Mouse (Mus musculus) kidney, embryonic 15.5 days (tissue): ENCODE results near the gene Tcirg1. TPM values are rescaled to one million over a fixed set of nuclear protein-coding genes. Genes with fewer than 3 reads are reported as not detected.
A peak's percentile ranks its signal among the peaks of the same experiment; 100 is the strongest.

Experiments
- ATAC-seq: fragments of 200-750 bp; cut with Nextera tagmentation; replicated peaks from 2 replicates; pipeline ENCODE4 v1.8.0; 2017; ENCODE audit warnings: moderate TSS enrichment; ENCODE audit not compliant: low FRiP score
- H3K27ac ChIP-seq: fragments of 300-500 bp; sonication (generic); 2 replicates; pipeline ENCODE4 v1.5.1; 2015; ENCODE audit warnings: mild to moderate bottlenecking, inconsistent platforms
- H3K27me3 ChIP-seq: fragments of 300-500 bp; sonication (generic); 2 replicates; pipeline ENCODE4 v1.6.1; 2015; ENCODE audit warnings: inconsistent platforms
- H3K36me3 ChIP-seq: fragments of 300-500 bp; sonication (generic); 2 replicates; pipeline ENCODE4 v1.6.1; 2015; ENCODE audit warnings: inconsistent platforms
- H3K4me1 ChIP-seq: fragments of 300-500 bp; sonication (generic); 2 replicates; pipeline ENCODE4 v1.6.1; 2015; ENCODE audit warnings: inconsistent platforms
- H3K4me2 ChIP-seq: fragments of 300-500 bp; sonication (generic); 2 replicates; pipeline ENCODE4 v1.6.1; 2015; ENCODE audit warnings: moderate library complexity, mild to moderate bottlenecking, inconsistent platforms
- H3K4me3 ChIP-seq: fragments of 300-500 bp; sonication (generic); replicated peaks from 2 replicates; pipeline ENCODE4 v1.5.1; 2015; ENCODE audit warnings: mild to moderate bottlenecking, inconsistent platforms
- H3K9ac ChIP-seq: fragments of 300-500 bp; sonication (generic); 2 replicates; pipeline ENCODE4 v1.6.1; 2015; ENCODE audit warnings: mild to moderate bottlenecking, inconsistent platforms
- H3K9me3 ChIP-seq: fragments of 300-500 bp; sonication (generic); replicated peaks from 2 replicates; pipeline ENCODE4 v1.6.1; 2016; ENCODE audit warnings: inconsistent platforms
- WGBS: fragments of 180-500 bp; shearing (Covaris S2); methylation state at CpG from one replicate; pipeline ENCODE4 v1.1.7; 2015; ENCODE audit warnings: mixed read lengths; 5-methylcytosine and 5-hydroxymethylcytosine counted together
- polyA plus RNA-seq: library from polyadenylated mRNA; unstranded; fragments of >200 nt; fragmentation: Nextera tagmentation; extraction: Ambion mirVana; gene quantifications from 2 replicates; pipeline ENCODE4 v1.2.1, GENCODE M21; 2015

The Tcirg1 gene
- polyA plus RNA-seq, 1 experiment from 2014 or later = 54.6 TPM

DNA sequence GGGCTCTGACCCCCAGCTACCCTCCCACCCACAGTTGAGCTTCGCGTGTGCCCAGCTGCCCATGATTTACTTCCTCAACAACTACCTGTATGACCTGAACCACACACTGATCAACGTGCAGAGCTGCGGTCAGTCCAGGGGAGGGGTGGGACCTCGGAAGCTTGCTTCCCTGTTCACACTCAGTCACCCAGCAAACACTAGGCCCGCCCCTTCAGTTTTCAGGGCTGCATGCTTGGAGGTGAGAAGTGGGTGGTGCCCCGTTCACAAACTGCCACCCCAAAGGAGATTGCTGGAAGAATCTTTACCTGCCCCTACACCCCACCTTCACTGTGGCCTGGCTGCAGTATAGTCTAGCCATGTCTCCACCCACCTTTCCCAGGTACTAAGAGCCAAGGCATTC is 35.4 kb upstream of the Tcirg1 start:
- WGBS = 84% methylated on average over 7 of the region's 7 CpGs
- H3K9ac ChIP-seq = no peak overlapping the region
- no peak overlapping the region for H3K4me2 ChIP-seq
- peaks cover 15% of the 10 kb centered on the region for H3K4me1 ChIP-seq
- no peaks in the 10 kb centered on the region for H3K27me3 ChIP-seq
- H3K36me3 ChIP-seq = no peaks in the 10 kb centered on the region
- H3K4me3 ChIP-seq = no peak overlapping the region
- H3K9me3 ChIP-seq = no peaks in the 10 kb centered on the region
- no peak overlapping the region for H3K27ac ChIP-seq
- no peak for ATAC-seq

DNA sequence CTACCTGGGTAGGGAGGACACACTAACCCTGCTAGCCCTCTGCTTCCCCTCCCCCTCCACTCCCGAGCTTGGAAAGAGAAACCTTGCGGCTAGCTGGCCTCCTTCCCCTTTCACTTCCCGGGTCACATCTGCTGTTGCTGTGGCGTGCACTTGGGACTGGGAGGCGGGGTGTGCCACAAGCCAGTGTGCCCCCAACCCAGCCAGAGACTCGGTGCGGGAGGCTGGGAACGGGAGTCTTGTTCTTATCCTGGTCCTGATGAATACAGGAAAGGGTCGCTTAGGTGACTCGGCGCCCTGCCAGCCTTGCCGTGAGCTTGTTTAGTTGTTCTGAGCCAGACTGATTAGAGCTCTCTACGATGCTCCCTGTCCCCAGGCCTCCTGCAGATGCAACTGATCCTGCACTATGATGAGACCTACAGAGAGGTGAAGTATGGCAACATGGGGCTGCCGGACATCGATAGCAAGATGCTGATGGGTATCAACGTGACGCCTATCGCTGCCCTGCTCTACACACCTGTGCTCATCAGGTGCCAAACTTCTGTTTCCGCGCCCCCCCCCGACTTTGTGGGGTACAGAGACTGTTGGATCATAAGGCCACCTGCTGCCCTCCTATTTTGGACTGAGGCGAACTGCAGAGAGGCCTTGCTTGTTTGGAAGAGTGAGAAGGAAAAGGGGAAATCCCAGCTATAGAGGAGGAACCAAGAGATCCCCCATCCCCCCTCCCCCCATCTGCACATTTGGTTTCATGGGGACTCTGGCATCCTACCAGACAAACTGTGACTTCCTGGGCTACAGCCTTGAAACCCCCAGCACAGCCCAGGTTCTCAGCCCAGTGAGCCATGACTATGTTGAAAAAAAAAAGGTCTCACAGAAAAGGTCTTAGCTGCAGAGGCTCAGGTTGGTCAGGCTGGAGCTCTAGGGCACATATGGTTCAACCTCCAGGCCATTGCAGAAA is 29.2 kb upstream of the Tcirg1 start:
- Histone ChIP-seq H3K27ac (peak overlapping the region; percentile 33), H3K4me3 (peak overlapping the region; percentile 51), H3K4me2 (peak overlapping the region; percentile 91), H3K9ac (peak overlapping the region; percentile 47), H3K36me3 (no peaks in the 10 kb centered on the region), H3K4me1 (peaks cover 21% of the 10 kb centered on the region), H3K27me3 (no peaks in the 10 kb centered on the region), H3K9me3 (no peaks in the 10 kb centered on the region)
- ATAC-seq = peak; percentile 41; the same call in 1 of the 2 replicates
- WGBS = 9% methylated on average over 22 of the region's 22 CpGs

- H3K27ac ChIP-seq = peak within 1 kb of the TSS; percentile 33
- peak within 1 kb of the TSS; percentile 47 for H3K9ac ChIP-seq
- peak within 1 kb of the TSS; percentile 91 for H3K4me2 ChIP-seq
- ATAC-seq = peak; percentile 87
- peak within 1 kb of the TSS; percentile 51 for H3K4me3 ChIP-seq
- no peaks in the 10 kb centered on the region for H3K36me3 ChIP-seq
- WGBS = 7% methylated on average over 39 of the region's 42 CpGs
- H3K27me3 ChIP-seq = no peaks in the 10 kb centered on the region
- no peaks in the 10 kb centered on the region for H3K9me3 ChIP-seq
- H3K4me1 ChIP-seq = peaks cover 30% of the 10 kb centered on the region
Observed at GRCm38 (mm10) chr19:3935032-3935895, 28.3 kb upstream of the Tcirg1 start, which contains the start of gene Unc93b1. Gene Unc93b1, plus strand, starts transcription at chr19:3935186.

GRCm38 (mm10) chr19:3931716-3932115 is 24.8 kb upstream of the Tcirg1 start:
- Histone ChIP-seq H3K27me3 (no peaks in the 10 kb centered on the region), H3K36me3 (no peaks in the 10 kb centered on the region), H3K27ac (no peak overlapping the region), H3K9ac (no peak overlapping the region), H3K4me2 (no peak overlapping the region), H3K4me1 (peaks cover 45% of the 10 kb centered on the region), H3K9me3 (no peaks in the 10 kb centered on the region), H3K4me3 (no peak overlapping the region)
- whole genome bisulfite sequencing = 89% methylated on average over 9 of the region's 9 CpGs
- no peak for ATAC-seq

DNA sequence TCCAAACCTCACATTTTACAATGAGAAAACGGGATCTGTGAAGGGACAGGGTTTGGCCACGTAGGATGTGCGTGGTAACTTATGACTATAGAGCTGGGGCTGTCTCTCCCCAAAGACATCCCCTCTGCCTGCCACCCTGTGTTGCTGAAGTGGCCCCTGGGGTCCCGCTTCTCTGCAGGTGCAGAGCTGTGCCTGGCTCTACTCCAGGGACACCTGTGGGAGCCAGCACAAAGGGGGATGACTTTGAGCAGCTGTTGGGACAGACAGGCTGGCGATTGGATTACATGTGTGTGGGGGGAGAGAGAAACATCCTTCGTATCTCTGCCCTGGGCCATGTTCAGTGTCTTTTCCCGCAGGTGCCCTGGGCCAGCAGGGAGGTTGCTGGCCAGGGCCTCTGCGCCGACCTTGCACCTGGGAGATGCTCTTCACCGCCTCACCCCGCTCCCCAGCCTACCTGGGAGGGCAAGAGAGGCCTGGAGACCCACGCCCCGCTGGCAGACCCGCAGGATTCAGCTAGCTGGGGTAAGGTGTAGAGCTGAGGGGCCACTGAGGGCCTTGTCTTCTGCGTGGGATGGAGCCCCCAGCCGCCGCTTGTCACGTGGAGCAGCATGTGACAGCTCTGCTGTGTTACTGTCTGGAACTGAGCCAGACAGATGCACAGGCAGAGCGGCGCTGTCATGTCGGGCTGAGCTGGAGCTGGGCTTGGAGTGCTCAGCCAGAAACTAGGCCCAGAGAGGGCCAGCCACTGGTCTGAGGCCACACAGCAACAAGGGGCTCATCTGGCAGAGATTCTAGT is 23.5 kb upstream of the Tcirg1 start:
- Histone ChIP-seq H3K4me3 (no peak overlapping the region), H3K36me3 (no peaks in the 10 kb centered on the region), H3K9ac (no peak overlapping the region; the same call in 1 of the 2 replicates), H3K4me2 (no peak overlapping the region), H3K9me3 (no peaks in the 10 kb centered on the region), H3K27ac (peak overlapping the region; percentile 81), H3K4me1 (peaks cover 35% of the 10 kb centered on the region), H3K27me3 (no peaks in the 10 kb centered on the region)
- WGBS = 56% methylated on average over 21 of the region's 21 CpGs
- no peak for ATAC-seq

- Histone ChIP-seq H3K4me3 (no peak within 1 kb of the TSS), H3K4me2 (no peak within 1 kb of the TSS), H3K4me1 (peaks cover 30% of the 10 kb centered on the region), H3K27ac (peak within 1 kb of the TSS; percentile 81), H3K9me3 (no peaks in the 10 kb centered on the region), H3K27me3 (no peaks in the 10 kb centered on the region), H3K9ac (no peak within 1 kb of the TSS; the same call in 1 of the 2 replicates), H3K36me3 (no peaks in the 10 kb centered on the region)
- peak; percentile 41; the same call in 1 of the 2 replicates for ATAC-seq
- WGBS = 52% methylated on average over 12 of the region's 12 CpGs
Observed at GRCm38 (mm10) chr19:3929211-3929941, 22.4 kb upstream of the Tcirg1 start, which contains the start of gene Aldh3b1. Gene Aldh3b1, minus strand, starts transcription at chr19:3929808.

- no peak for ATAC-seq
- Histone ChIP-seq H3K36me3 (no peaks in the 10 kb centered on the region), H3K27ac (peak overlapping the region; percentile 81), H3K9ac (no peak overlapping the region), H3K27me3 (no peaks in the 10 kb centered on the region), H3K4me3 (no peak overlapping the region), H3K4me1 (peaks cover 36% of the 10 kb centered on the region), H3K9me3 (no peaks in the 10 kb centered on the region), H3K4me2 (no peak overlapping the region)
- 74% methylated on average over 4 of the region's 4 CpGs for WGBS
Observed at GRCm38 (mm10) chr19:3928779-3929178, 21.8 kb upstream of the Tcirg1 start.

DNA sequence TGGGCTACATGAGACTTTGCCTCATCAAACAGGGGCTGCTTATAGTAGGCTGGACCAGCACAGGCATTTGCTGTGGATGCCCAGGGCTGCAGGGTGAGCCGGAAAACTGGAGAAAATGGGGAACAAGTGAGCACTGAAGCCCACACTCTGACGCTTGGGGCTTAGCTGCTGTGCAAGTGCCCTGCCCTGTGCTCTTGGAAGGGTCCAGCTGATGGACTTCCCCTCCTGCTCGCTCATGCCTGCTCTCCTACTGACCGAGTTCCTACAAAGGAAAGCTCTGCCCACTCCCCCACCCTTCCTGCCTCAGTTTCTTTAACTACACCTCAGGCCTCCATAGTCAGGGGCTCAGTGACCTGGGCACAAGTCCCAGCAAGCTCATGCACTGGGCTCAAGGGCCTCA is 21.1 kb upstream of the Tcirg1 start:
- H3K27ac ChIP-seq = no peak overlapping the region
- no peak overlapping the region for H3K4me2 ChIP-seq
- H3K27me3 ChIP-seq = no peaks in the 10 kb centered on the region
- H3K36me3 ChIP-seq = no peaks in the 10 kb centered on the region
- WGBS = 84% methylated on average over 4 of the region's 4 CpGs
- H3K4me1 ChIP-seq = peaks cover 42% of the 10 kb centered on the region
- H3K9me3 ChIP-seq = no peaks in the 10 kb centered on the region
- H3K4me3 ChIP-seq = no peak overlapping the region
- no peak overlapping the region for H3K9ac ChIP-seq
- no peak for ATAC-seq

GRCm38 (mm10) chr19:3926685-3927084 is 19.8 kb upstream of the Tcirg1 start:
- Histone ChIP-seq H3K4me1 (peaks cover 47% of the 10 kb centered on the region), H3K4me3 (no peak overlapping the region), H3K9ac (no peak overlapping the region), H3K9me3 (no peaks in the 10 kb centered on the region), H3K27me3 (no peaks in the 10 kb centered on the region), H3K27ac (no peak overlapping the region), H3K4me2 (no peak overlapping the region), H3K36me3 (no peaks in the 10 kb centered on the region)
- no peak for ATAC-seq
- 72% methylated on average over 6 of the region's 6 CpGs for WGBS

DNA sequence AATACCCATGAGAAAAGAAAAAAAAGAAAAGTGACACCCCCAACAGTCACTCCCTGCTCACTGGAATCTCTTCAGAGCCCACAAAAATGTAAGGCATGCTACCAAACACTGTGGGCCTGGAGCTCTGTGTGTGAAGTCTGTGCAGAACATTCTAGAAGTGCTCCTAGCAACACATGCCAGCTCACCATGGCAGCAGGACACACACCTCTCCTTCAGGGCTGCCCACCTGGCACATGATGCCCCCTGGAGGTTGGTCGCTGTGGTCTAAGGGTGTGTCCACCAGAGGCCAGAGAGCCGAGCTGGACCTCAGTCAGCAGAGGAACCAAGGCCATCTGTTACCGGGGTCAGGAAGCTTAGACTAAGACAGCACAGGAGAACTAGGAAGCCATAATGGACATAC is 19.3 kb upstream of the Tcirg1 start:
- Histone ChIP-seq H3K27me3 (no peaks in the 10 kb centered on the region), H3K4me2 (no peak overlapping the region), H3K9ac (no peak overlapping the region), H3K4me3 (no peak overlapping the region), H3K4me1 (peaks cover 47% of the 10 kb centered on the region), H3K27ac (no peak overlapping the region), H3K9me3 (no peaks in the 10 kb centered on the region), H3K36me3 (no peaks in the 10 kb centered on the region)
- no peak for ATAC-seq
- WGBS = 60% methylated on average over 3 of the region's 3 CpGs

DNA sequence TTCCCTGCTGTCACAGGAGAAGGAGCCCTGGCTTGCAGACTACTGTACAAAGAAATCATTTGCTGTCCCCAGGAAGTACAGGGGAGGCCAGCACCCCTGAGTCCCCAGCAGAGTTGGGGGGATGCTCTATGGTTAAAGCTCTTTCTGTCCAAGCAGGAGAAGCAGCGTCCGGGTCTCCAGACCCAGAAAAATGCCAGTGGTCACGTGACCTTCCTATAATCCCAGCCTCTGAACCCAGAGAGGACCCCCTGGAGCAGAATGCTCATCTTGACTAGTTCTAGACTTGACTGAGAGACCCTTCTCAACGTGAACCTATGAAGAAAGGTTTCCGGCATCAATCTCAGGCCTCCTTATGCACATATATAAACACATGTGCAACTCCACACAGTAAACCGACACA is 18.9 kb upstream of the Tcirg1 start:
- Histone ChIP-seq H3K27me3 (no peaks in the 10 kb centered on the region), H3K4me3 (no peak overlapping the region), H3K4me2 (no peak overlapping the region), H3K4me1 (peaks cover 43% of the 10 kb centered on the region), H3K27ac (no peak overlapping the region), H3K9me3 (no peaks in the 10 kb centered on the region), H3K9ac (no peak overlapping the region), H3K36me3 (no peaks in the 10 kb centered on the region)
- ATAC-seq = no peak
- WGBS = 80% methylated on average over 6 of the region's 6 CpGs
